Mouse (Mus musculus) kidney, postnatal 36 days (tissue): Measurements from ENCODE around the gene Itpripl1.
"Not testable (repeated sequence)": the region's sequence is repeated elsewhere in the genome, so short reads cannot be mapped to it uniquely, and the experiment has no call there.

Source experiments
- DNase-seq, 2 experiments: peaks; one replicate each; pipeline ENCODE4 v3.0.0; 2021 to 2022; ENCODE audit warnings: mixed read lengths in 2 of 2

Itpripl1 gene

DNA sequence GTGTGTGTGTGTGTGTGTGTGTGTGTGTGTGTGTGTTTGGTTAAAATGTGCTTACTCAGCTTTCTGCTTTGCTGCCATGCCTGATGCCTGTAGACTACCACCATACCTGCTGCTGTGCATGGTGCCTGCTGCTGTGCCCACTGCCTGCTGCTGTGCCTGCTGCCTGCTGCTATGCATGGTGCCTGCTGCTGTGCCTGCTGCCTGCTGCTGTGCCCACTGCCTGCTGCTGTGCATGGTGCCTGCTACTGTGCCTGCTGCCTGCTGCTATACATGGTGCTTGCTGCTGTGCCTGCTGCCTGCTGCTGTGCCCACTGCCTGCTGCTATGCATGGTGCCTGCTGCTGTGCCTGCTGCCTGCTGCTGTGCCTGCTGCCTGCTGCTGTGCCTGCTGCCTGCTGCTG, 53.1 kb downstream of the Itpripl1 start:
- DNase-seq, result not testable (repeated sequence)
